Mouse (Mus musculus) stomach, embryonic 14.5 days (tissue): Measurements from ENCODE around the gene Mfrp. TPM values are rescaled to one million over a fixed set of nuclear protein-coding genes. Genes with fewer than 3 reads are reported as not detected.

Experiments used
- ATAC-seq: fragments of 200-750 bp; cut with Nextera tagmentation; 2 replicates; pipeline ENCODE4 v1.8.0; 2017; ENCODE audit warnings: low read depth, moderate TSS enrichment; ENCODE audit not compliant: insufficient number of reproducible peaks, insufficient read depth, low FRiP score
- H3K27ac ChIP-seq: fragments of 300-500 bp; sonication (generic); 2 replicates; pipeline ENCODE4 v1.5.1; 2014; ENCODE audit warnings: mild to moderate bottlenecking, low read length, moderate library complexity, mixed read lengths
- H3K27me3 ChIP-seq: fragments of 300-500 bp; sonication (generic); 2 replicates; pipeline ENCODE4 v1.6.1; 2014; ENCODE audit warnings: low read length, control low read depth, mixed read lengths; ENCODE audit not compliant: control insufficient read depth, insufficient read depth
- H3K36me3 ChIP-seq: fragments of 300-500 bp; sonication (generic); 2 replicates; pipeline ENCODE4 v1.6.1; 2014; ENCODE audit warnings: mild to moderate bottlenecking, control low read depth, low read length, moderate library complexity, mixed read lengths; ENCODE audit not compliant: control insufficient read depth, insufficient read depth
- H3K4me1 ChIP-seq: fragments of 300-500 bp; sonication (generic); 2 replicates; pipeline ENCODE4 v1.6.1; 2014; ENCODE audit warnings: low read length, control low read depth, mixed read lengths; ENCODE audit not compliant: control insufficient read depth, insufficient read depth
- H3K4me2 ChIP-seq: fragments of 300-500 bp; sonication (generic); replicated peaks from 2 replicates; pipeline ENCODE4 v1.6.1; 2014; ENCODE audit warnings: low read depth, low read length, control low read depth
- H3K4me3 ChIP-seq: fragments of 300-500 bp; sonication (generic); 2 replicates; pipeline ENCODE4 v1.5.1; 2014; ENCODE audit warnings: low read depth, low read length, control low read depth
- H3K9ac ChIP-seq: fragments of 300-500 bp; sonication (generic); replicated peaks from 2 replicates; pipeline ENCODE4 v1.6.1; 2014; ENCODE audit warnings: low read depth, mild to moderate bottlenecking, control low read depth, low read length, moderate library complexity, mixed read lengths
- H3K9me3 ChIP-seq: fragments of 300-500 bp; sonication (generic); 2 replicates; pipeline ENCODE4 v1.6.1; 2016; ENCODE audit warnings: low read depth, low read length, control low read depth; ENCODE audit not compliant: control insufficient read depth
- WGBS: fragments of 180-500 bp; shearing (Covaris S2); extraction: QIAGEN DNeasy Blood & Tissue Kit; methylation state at CpG from one replicate; pipeline ENCODE4 v1.1.7; 2014; 5-methylcytosine and 5-hydroxymethylcytosine counted together
- polyA plus RNA-seq: library from polyadenylated mRNA; unstranded; fragments of >200 nt; fragmentation: Nextera tagmentation; extraction: Ambion mirVana; gene quantifications from 2 replicates; pipeline ENCODE4 v1.2.1, GENCODE M21; 2014

Mfrp gene
- polyA plus RNA-seq, 1 experiment from 2014 or later = 0.26 TPM

DNA sequence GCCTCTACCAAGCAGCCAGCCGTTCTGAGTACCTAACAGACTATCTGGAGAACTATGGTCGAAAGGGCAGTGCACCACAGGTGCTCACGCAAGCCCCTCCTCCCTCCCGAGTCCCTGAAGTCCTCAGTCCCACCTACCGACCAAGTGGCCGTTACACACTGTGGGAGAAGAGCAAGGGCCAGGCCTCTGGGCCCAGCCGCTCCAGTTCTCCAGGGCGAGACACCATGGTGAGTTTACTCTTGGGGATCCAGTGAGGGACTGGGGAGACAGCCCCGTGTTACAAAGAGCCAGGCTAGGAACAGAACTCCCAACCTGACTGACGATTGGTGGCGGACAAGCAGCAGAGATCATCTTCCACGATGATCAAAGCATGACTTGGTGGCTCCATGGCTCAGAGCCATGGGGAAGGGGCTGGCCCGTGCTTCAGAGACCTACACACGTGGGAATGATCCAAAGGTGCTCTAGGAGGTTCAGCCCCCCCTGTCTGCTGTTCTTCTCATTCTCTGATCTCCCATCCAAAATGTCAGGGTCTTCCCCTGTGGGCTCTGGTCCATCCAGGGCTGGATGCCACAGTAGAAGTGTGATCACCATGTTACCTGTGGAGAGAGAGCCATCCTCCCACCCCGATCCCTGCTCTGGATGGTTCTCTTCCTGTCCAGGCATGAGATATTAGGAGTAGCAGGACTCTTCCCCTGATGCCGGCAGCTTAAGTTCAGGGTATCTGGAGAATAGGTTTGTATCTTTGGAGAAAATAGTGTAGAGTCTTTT lies 25.3 kb upstream of the Mfrp start:
- Histone ChIP-seq H3K36me3 (no peaks in the 10 kb centered on the region), H3K4me1 (peaks cover 26% of the 10 kb centered on the region), H3K4me3 (no peak overlapping the region), H3K27me3 (no peaks in the 10 kb centered on the region), H3K4me2 (no peak overlapping the region), H3K27ac (no peak overlapping the region), H3K9me3 (no peaks in the 10 kb centered on the region), H3K9ac (no peak overlapping the region)
- no peak for ATAC-seq
- WGBS = 70% methylated on average over 16 of the region's 16 CpGs

- Histone ChIP-seq H3K27me3 (no peaks in the 10 kb centered on the region), H3K36me3 (no peaks in the 10 kb centered on the region), H3K4me3 (no peak overlapping the region), H3K4me1 (peaks cover 23% of the 10 kb centered on the region), H3K9ac (no peak overlapping the region), H3K9me3 (no peaks in the 10 kb centered on the region), H3K4me2 (no peak overlapping the region), H3K27ac (no peak overlapping the region)
- no peak for ATAC-seq
- WGBS = 28% methylated on average over 5 of the region's 5 CpGs
These were observed 24.8 kb upstream of the Mfrp start for GRCm38 (mm10) chr9:44076764-44077120.

DNA sequence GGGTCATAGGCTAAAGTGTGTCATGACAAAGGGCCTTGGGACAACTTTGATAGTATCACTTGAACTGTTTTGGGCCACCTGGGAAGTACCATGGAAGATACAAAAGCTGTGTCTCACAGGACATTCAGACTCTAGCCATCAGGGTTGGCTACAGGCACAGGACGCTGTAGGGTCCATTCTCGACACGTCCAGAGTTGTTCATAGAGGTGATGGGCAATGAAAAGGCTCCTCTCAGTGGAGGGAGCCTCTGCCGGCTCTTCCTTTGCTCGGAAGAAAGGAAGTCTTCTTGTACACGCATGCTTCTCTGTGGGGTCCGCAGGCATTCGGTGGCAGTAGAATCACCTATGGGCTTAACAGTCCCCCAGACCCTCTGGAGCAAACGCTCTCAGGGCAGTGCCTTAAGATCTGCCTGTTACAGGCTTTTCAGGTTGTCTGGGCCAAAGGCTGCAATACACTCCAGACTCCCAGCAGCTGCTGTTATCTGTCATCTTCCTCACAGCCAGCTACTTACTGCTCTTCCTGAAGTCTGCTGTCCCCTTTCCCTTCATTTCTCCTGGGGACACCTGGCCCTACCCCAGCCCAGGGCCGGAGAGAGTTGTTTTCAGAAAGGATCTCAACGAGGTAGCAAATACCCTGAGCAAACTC lies 24.1 kb upstream of the Mfrp start:
- 82% methylated on average over 11 of the region's 11 CpGs for WGBS
- Histone ChIP-seq H3K27ac (no peak overlapping the region), H3K4me1 (peaks cover 16% of the 10 kb centered on the region), H3K36me3 (no peaks in the 10 kb centered on the region), H3K27me3 (no peaks in the 10 kb centered on the region), H3K4me3 (no peak overlapping the region), H3K9me3 (no peaks in the 10 kb centered on the region), H3K9ac (no peak overlapping the region), H3K4me2 (no peak overlapping the region)
- ATAC-seq = no peak

GRCm38 (mm10) chr9:44078136-44078797 lies 23.3 kb upstream of the Mfrp start:
- Histone ChIP-seq H3K4me2 (no peak overlapping the region), H3K9me3 (no peaks in the 10 kb centered on the region), H3K4me3 (no peak overlapping the region), H3K9ac (no peak overlapping the region), H3K36me3 (no peaks in the 10 kb centered on the region), H3K4me1 (peaks cover 14% of the 10 kb centered on the region), H3K27ac (no peak overlapping the region), H3K27me3 (no peaks in the 10 kb centered on the region)
- ATAC-seq = no peak
- 79% methylated on average over 10 of the region's 10 CpGs for WGBS

DNA sequence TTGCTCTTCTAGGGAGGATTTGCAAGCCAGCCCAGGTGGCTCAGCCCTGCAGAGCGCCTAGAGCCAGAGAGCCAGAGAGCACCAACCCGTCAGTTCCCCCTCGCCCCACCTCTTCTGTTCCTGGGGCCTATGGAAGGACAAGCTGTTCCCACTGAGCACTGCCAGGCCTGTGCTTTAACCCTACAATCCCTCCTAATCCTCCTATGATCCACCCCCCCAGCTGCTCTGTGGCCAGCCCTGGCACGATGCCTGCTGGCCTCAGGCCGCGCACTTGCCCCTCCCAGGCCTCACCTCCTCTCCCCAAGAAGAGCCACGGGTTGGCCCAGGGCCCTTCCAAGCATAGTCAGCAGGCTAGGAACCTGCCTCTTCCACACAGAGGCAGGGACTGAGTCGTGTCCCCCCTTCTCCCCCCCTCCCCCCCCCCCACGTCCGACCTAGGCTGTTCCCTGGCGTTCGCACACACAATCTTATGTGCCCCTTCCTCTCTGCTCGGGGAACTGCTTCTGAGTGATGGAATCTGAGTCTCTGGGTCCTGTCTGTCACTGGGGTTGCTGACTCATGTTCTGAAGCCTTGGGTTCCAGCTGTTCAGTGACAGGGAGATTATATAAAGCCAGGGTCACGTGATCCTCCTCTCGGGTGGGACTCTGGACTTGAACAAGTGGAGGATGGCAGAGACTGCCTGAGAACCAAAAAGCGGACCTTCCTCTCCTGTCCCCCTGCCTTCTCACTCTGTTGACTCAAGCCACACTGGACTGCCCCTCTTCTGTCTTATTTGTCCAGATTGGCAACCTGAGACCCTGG lies 22.4 kb upstream of the Mfrp start:
- Histone ChIP-seq H3K27me3 (no peaks in the 10 kb centered on the region), H3K9ac (no peak overlapping the region), H3K27ac (no peak overlapping the region), H3K36me3 (no peaks in the 10 kb centered on the region), H3K9me3 (no peaks in the 10 kb centered on the region), H3K4me1 (peaks cover 22% of the 10 kb centered on the region), H3K4me3 (no peak overlapping the region), H3K4me2 (no peak overlapping the region)
- 34% methylated on average over 15 of the region's 16 CpGs for WGBS
- peak; percentile 51; the same call in 1 of the 2 replicates for ATAC-seq

GRCm38 (mm10) chr9:44079997-44080780 lies 21.3 kb upstream of the Mfrp start:
- no peak overlapping the region for H3K9ac ChIP-seq
- no peaks in the 10 kb centered on the region for H3K27me3 ChIP-seq
- peaks cover 25% of the 10 kb centered on the region for H3K4me1 ChIP-seq
- WGBS = 65% methylated on average over 10 of the region's 10 CpGs
- H3K4me2 ChIP-seq = no peak overlapping the region
- H3K9me3 ChIP-seq = no peaks in the 10 kb centered on the region
- H3K27ac ChIP-seq = no peak overlapping the region
- H3K36me3 ChIP-seq = no peaks in the 10 kb centered on the region
- H3K4me3 ChIP-seq = no peak overlapping the region
- ATAC-seq = no peak

- Histone ChIP-seq H3K9me3 (no peaks in the 10 kb centered on the region), H3K9ac (no peak overlapping the region), H3K4me3 (no peak overlapping the region), H3K27me3 (0 out of 2 replicates have a peak, but pooled peaks cover 3% of the 10 kb centered on the region), H3K4me2 (no peak overlapping the region), H3K4me1 (peaks cover 29% of the 10 kb centered on the region), H3K27ac (no peak overlapping the region), H3K36me3 (no peaks in the 10 kb centered on the region)
- 67% methylated on average over 5 of the region's 5 CpGs for WGBS
- no peak for ATAC-seq
These were observed 20.6 kb upstream of the Mfrp start for GRCm38 (mm10) chr9:44080953-44081352.
